Mouse (Mus musculus) hindlimb bud, embryonic 11.5 days (tissue): ENCODE data around the gene Zfp865.
"Not testable (repeated sequence)": the region's sequence is repeated elsewhere in the genome, so short reads cannot be mapped to it uniquely, and the experiment has no call there.

Experiments used
- DNase-seq: peaks from one replicate; pipeline ENCODE4 v3.0.0-alpha.2; 2012; ENCODE audit warnings: low read depth, low spot score; ENCODE audit errors: extremely low spot score

Zfp865 gene

GRCm38 (mm10) chr7:5020000-5020681 lies at the start of gene Zfp865, which contains the start of gene Ccdc106:
Gene Zfp865 (plus strand): TSS chr7:5020376.
Gene Ccdc106 (plus strand): TSS chr7:5020553.
- DNase-seq: peak; percentile 94

DNA sequence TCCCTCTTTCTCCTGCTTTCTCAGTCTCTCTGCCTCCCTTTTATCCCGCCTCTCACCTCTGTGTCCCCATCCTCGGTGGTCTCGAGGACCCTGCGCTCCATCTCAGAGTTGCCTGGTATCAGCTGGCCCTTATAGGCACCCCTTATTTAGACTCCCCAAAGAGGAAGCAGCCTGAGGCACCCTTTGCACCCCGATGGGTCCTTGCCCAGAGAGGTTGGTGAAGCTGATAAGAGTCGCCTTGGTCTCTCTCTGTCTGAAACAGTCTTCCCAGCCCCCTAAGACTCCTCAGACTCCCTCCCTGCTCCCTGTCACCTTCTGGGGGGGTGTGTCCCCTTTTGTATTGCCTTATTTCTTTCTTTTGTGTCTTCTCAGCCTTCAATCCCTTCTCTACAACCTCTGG lies 49.1 kb upstream of the Zfp865 start, which contains the start of gene Sbk3:
Gene Sbk3 (minus strand): TSS at position 101 of the 400 bp plus-strand sequence.
- DNase-seq: no peak

DNA sequence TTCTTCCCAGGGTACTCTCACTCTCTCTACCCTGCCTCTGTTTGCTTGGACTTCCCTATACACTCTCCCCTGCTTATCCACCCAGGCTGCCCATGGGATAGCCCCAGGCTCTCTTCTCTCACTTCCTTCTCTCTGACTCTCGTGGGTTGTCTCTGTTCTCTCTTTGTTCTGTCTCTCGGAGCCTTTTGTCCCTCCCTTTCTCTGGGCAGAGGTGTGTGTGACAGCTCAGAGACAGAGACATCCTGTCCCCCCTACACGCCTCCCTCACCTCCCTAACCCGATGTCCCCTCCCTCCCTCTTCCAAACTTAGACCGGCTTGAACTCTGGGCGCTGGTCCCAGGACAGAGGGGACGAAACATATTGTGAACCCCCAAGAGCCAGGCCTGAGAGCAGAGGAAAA lies 48.5 kb upstream of the Zfp865 start:
- no peak for DNase-seq

DNA sequence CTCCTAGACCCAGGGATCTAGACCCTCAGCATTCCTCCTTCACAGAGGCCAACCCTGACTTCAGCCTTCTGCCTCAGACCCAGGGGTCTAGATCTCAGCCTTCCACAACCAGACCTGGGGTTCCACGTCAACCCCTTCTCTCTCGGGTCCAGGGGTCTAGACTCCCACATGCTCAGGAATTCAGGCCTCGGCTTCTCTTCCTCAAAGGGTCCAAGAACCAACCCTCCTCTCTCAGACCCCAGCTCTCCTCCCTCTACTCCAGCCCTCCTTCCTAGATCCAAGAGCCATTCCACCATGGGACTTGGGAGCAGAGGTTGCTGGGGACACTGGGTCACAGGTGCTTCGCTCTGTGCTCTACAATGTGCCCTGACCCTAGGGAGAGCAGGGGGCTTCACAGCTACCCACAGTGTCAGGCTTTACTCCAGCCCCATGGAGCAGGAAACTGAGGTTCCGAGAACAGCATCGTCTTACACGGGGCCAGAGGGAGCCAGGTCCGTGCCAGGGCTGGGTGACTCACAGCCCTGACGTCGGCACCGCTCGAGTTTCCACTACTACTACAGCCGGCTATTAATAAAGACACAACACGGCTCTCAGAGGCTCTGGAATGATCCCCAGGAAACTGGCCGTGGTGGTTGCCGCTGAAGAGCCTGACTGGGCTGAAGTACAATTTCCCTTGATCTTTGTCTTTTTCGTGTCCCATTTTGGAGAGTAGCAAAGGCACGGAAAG lies 47.7 kb upstream of the Zfp865 start:
- DNase-seq: no peak

DNA sequence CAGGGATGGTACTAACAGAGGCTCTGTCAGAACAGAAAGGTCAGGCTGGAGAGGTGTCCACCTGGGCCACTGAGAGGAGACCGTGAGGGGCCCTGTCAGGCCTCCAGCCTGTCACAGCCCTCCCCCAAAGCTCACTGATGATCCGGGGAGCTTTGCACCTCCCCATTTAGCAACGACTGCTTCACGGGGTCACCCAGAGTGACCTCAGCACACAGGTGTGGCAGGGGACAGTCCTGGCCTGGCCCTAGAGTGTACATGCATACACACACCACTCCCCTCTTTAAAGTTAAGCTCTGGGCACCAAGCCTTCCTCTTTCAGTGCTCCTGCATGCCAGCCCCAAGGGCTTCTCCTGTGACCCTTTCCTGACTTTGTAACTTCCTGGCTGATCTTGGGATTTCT lies 44.7 kb upstream of the Zfp865 start:
- DNase-seq: no peak

GRCm38 (mm10) chr7:4976832-4977231 lies 43.3 kb upstream of the Zfp865 start:
- no peak for DNase-seq

GRCm38 (mm10) chr7:4988250-4988649 lies 31.9 kb upstream of the Zfp865 start:
- no peak for DNase-seq

- DNase-seq: no peak
Measured at GRCm38 (mm10) chr7:4993347-4993998, 26.7 kb upstream of the Zfp865 start.

DNA sequence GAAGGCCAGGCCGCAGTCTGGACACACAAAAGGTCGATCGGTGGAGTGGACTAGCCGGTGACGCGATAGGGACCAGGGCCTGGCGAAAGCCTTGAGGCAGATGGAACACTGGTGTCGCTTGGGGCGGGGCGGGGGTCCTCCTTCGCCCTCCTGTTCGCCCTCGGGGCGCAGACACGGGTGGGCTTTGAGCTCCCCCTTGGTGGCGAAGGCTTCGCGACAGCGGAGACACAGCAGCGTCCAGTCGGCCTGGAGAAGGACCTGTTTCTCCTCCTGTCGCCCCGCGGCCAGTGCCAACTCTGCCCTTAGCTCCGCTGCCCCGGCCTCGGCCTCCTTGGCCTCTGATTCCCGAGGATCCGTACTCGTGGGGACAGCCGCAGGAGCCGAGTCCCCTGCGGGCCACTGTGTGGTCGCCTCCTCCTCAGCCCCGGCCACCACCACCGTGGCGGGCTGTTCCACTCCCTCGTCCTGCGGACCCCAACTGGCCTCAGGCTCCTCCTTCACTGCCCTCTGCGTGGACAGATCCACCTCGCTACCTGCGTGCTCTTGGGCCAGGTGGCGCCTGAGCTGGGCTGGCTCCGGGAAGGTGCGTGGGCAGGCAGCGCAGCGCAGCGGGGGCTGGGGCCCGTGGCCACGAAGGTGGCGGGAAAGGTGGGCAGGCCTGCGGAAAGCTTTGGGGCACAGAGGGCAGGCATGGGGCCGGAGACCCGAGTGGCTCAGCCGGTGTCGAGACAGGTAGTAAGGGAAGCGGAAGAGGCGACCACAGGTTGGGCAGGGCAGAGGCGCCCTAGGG lies 26.0 kb upstream of the Zfp865 start:
- no peak for DNase-seq

- no peak for DNase-seq
Measured at GRCm38 (mm10) chr7:4995268-4996002, 24.7 kb upstream of the Zfp865 start.

- DNase-seq: peak; percentile 69
Measured at GRCm38 (mm10) chr7:4996003-4996895, 23.9 kb upstream of the Zfp865 start, which contains the start of gene Zfp579. Gene Zfp579 (minus strand): TSS chr7:4996158.

- DNase-seq: no peak
Measured at GRCm38 (mm10) chr7:4996934-4997333, 23.2 kb upstream of the Zfp865 start.

DNA sequence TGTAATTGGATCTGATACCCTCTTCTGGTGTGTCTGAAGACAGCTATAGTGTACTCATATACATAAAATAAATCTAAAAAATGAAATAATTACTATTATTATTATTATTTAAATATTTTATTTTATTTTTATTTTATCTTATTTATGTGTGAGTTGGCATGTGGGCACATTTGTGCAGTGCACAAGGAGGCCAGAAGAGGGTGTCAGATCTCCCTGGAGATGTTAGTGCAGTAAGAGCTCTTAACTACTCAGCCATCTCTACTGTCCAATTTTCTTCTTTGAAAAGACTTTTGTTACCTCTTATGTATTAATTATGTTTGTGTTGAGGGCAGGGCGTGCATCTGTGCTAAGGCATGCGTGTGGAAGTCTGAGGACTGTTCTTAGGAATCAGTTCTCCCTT lies 20.3 kb upstream of the Zfp865 start:
- DNase-seq: no peak

- not testable (repeated sequence) for DNase-seq
Measured at GRCm38 (mm10) chr7:5002876-5003275, 17.3 kb upstream of the Zfp865 start.

GRCm38 (mm10) chr7:5008229-5008628 lies 11.9 kb upstream of the Zfp865 start:
- DNase-seq: no peak

- DNase-seq: no peak
Measured at GRCm38 (mm10) chr7:5012681-5013513, 7.3 kb upstream of the Zfp865 start.

DNA sequence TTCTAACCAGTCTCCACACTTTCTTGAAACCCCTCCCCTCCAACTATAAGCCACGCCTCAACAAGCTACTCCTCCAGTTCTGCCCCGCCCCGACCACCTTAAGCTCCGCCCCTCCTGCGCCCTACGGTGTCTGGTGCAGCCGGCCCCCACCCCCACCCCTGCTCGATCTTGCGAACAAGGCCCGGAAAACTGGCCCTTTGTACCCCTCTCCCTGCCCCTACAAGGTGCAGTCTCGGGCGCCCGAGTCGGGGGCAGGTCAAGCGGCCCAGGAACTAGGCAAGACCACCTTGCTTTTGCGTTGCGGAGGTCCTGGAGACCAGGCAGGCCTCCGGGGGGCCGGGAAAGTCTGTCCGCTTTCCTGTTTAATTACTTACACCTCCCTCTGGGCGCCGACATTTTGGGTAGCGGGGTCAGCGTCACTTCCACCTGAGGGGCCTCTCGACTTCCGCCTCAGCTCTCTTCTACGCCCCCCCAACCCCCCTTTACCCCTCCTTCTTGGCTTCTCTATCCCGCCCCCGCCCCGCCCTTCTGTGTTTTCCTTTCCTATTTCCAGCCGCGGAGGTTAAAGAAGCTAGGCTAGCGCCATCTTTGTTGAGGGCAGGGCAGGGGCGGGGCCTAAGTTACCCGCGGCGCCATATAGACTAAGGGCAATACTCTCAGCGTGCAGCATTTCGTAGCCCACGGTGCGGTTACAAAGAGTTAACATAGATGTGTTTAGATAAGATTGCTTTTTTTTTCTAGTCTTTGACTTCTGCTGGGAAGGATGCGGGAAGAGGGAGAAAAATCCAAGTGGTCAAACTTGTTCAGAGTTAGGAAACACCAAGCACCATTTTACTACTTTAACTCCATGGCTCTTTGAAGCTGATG lies 5.7 kb upstream of the Zfp865 start, which contains the start of the genes Zfp524 and Fiz1:
Gene Zfp524 (plus strand): TSS at position 165 of the 867 bp plus-strand sequence.
Gene Fiz1 (minus strand): TSS at position 447 of the 867 bp plus-strand sequence.
- peak; percentile 95 for DNase-seq
